Mouse (Mus musculus) heart, adult 11 months (tissue): ENCODE results near the gene Gm49387.

Experiments used
- DNase-seq: peaks from one replicate; pipeline ENCODE4 v3.0.0; 2022

The Gm49387 gene

GRCm38 (mm10) chr14:31661671-31662554 lies 21.2 kb upstream of the Gm49387 start:
- peak; percentile 99 for DNase-seq

GRCm38 (mm10) chr14:31660312-31661093 lies 19.8 kb upstream of the Gm49387 start:
- peak; percentile 93 for DNase-seq

GRCm38 (mm10) chr14:31659501-31660181 lies 19.0 kb upstream of the Gm49387 start:
- peak; percentile 97 for DNase-seq

GRCm38 (mm10) chr14:31658126-31658680 lies 17.5 kb upstream of the Gm49387 start:
- peak; percentile 93 for DNase-seq

- peak; percentile 94 for DNase-seq
Measured at GRCm38 (mm10) chr14:31656857-31657645, 16.4 kb upstream of the Gm49387 start.

- peak; percentile 91 for DNase-seq
Measured at GRCm38 (mm10) chr14:31656386-31656785, 15.7 kb upstream of the Gm49387 start.

- DNase-seq, result peak; percentile 86
Measured at GRCm38 (mm10) chr14:31655406-31655805, 14.7 kb upstream of the Gm49387 start.

GRCm38 (mm10) chr14:31654816-31655215 lies 14.1 kb upstream of the Gm49387 start:
- DNase-seq, result peak; percentile 89

GRCm38 (mm10) chr14:31653101-31653875 lies 12.6 kb upstream of the Gm49387 start:
- DNase-seq, result peak; percentile 84

- DNase-seq, result no peak
Measured at GRCm38 (mm10) chr14:31652624-31653023, 11.9 kb upstream of the Gm49387 start.

GRCm38 (mm10) chr14:31652106-31652505 lies 11.4 kb upstream of the Gm49387 start:
- DNase-seq, result peak; percentile 91

GRCm38 (mm10) chr14:31651206-31651605 lies 10.5 kb upstream of the Gm49387 start:
- peak; percentile 82 for DNase-seq

GRCm38 (mm10) chr14:31650347-31650746 lies 9.7 kb upstream of the Gm49387 start:
- DNase-seq, result peak; percentile 68

- peak; percentile 94 for DNase-seq
Measured at GRCm38 (mm10) chr14:31647991-31648390, 7.3 kb upstream of the Gm49387 start.

GRCm38 (mm10) chr14:31645920-31646319 lies 5.2 kb upstream of the Gm49387 start:
- DNase-seq, result peak; percentile 72

GRCm38 (mm10) chr14:31644931-31645547 lies 4.4 kb upstream of the Gm49387 start:
- DNase-seq, result peak; percentile 82

GRCm38 (mm10) chr14:31644183-31644830 lies 3.6 kb upstream of the Gm49387 start:
- DNase-seq, result peak; percentile 81

- DNase-seq, result peak; percentile 61
Measured at GRCm38 (mm10) chr14:31641506-31642155, 953 bp upstream of the Gm49387 start.

GRCm38 (mm10) chr14:31640890-31641505 lies 320 bp upstream of the Gm49387 start, which contains the start of the genes Btd and Hacl1:
TSS of gene Btd (plus strand) at chr14:31641028.
TSS of gene Hacl1 (minus strand) at chr14:31641286.
- peak; percentile 100 for DNase-seq
